Mouse (Mus musculus): ENCODE data around the gene Lpar6. TPM values are rescaled to one million over a fixed set of nuclear protein-coding genes. Genes with fewer than 3 reads are reported as not detected.

Gene Lpar6
- 17.2 and 21.6 TPM in 2 replicates for total RNA-seq (2015)
- total RNA-seq (2017): 10.3 and 14.5 TPM in 2 replicates

DNA sequence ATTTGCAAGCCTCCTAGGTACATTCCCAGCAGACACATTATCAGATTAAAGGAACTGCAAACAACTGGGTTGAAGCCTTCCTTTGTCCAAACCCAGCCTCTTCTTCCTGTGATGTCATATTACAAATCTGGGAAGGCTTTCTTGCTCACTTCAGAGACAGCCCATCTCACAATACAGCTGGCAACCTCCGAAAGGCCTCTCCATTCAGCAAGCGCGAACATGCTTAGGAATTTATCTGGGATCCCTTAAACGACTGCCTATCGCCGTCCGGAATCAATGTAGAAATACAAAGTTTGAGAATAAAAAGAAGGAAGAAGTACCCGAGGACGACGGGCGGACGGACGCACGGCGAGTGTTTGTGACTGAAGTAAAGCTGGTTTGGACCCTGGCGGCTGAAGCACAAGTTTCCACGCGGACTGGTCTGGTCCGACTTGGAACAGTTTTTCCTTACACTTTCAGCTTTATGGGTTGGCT lies at the start of gene Lpar6:
TSS of gene Lpar6 (plus strand) at position 48 of the 474 bp plus-strand sequence.
- ATAC-seq (replicated peaks; ENCODE audit: poor library complexity): peak; percentile 65

GRCm38 (mm10) chr14:73199058-73199457 lies 38.6 kb upstream of the Lpar6 start:
- ATAC-seq (replicated peaks; ENCODE audit: poor library complexity): no peak

DNA sequence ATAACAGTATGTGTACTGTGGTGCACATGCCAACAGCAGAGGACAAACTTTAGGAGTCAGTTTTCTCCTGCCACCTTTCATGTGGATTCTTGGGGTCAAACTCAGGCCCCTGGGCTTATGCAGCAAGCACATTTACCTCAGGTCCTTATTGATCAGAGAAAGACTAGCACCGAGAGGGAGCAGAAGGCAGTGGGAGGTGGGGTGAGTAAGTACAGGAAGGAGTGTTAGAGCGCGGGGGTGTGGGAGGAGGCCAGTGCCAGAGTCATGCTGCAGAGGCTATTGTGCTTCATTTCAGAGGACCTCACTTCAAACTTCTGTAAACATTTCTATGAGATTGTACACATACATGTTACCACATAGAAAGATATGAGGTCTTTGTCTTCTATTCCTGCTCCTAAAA lies 36.2 kb upstream of the Lpar6 start:
- ATAC-seq (replicated peaks; ENCODE audit: poor library complexity): no peak

DNA sequence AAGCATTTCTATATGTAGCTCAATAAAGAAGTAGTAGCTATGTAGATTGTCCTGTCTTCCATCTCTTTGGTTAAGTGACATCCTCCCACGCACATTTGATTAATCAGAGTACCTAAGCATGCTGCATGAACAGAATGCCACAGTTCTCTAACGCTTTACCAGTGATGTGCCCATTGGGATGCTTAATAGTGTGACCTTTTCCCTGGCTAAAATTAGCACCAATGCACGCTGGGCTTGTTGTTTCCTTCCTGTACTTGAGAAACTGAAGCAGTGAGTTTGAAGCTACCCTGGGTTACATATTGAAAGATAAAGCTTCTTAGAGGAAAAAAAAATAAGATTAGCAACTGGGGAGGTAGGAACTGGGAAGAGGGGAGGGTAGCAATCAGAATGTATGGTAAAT lies 33.7 kb upstream of the Lpar6 start:
- ATAC-seq (replicated peaks; ENCODE audit: poor library complexity): no peak

- peak; percentile 26; the same call in 1 of the 2 replicates for ATAC-seq (replicated peaks; ENCODE audit: poor library complexity)
These were observed 28.4 kb upstream of the Lpar6 start for GRCm38 (mm10) chr14:73209262-73209661.

- ATAC-seq (replicated peaks; ENCODE audit: poor library complexity): no peak
These were observed 27.5 kb upstream of the Lpar6 start for GRCm38 (mm10) chr14:73210196-73210595.

DNA sequence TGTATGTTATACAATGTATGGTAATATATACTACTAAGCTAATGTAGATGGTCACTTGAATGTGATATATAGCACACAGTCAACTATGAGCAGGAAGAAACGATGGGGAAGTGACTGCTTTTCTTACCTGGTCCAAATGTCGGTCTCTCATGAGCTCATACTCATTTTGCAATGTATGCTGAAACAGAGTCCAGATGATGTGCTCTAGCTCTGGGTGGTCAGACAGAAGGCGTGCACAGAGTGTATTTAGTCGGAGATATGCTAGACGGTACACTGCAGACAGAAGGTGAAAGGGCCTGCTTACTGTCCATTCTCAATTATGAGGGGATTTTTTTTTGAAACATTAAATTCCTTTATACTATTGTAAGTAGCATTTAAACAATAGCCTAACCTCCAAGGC lies 26.2 kb upstream of the Lpar6 start:
- ATAC-seq (replicated peaks; ENCODE audit: poor library complexity): no peak

- no peak for ATAC-seq (replicated peaks; ENCODE audit: poor library complexity)
These were observed 20.6 kb upstream of the Lpar6 start for GRCm38 (mm10) chr14:73217062-73217461.

DNA sequence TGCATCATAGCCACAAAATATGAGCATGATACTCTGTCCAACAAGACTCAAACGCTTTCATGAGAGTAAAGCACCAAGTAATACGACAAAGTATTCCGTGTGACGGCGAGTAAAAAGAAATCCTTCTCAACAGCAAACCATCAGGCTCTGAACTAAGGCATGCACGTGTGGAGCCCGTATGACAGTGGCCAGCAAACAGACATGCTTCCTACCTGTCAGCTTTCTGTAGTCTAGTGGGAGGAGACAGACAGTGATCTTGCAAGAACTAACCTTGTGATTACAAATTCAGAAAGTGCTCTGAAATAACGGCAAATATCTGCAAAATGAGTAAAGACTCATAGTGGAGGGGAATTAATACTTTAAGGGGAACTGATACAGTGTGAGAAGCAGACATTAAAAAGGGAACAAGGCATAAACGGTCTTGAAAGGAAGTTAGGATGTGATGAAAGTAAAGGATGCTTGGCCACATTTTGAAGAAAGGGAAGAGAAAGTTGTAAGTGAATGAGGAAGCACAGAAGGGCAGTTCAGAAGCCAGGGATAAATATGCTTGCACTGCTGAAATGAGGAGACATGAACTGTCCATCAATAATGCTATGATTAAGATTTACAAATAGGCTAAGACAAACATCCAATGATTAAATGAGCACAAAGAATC lies 15.3 kb upstream of the Lpar6 start:
- ATAC-seq (replicated peaks; ENCODE audit: poor library complexity): peak; percentile 92

- ATAC-seq (replicated peaks; ENCODE audit: poor library complexity): no peak
These were observed 11.3 kb upstream of the Lpar6 start for GRCm38 (mm10) chr14:73226346-73226745.

GRCm38 (mm10) chr14:73226849-73227248 lies 10.8 kb upstream of the Lpar6 start:
- ATAC-seq (replicated peaks; ENCODE audit: poor library complexity): no peak

DNA sequence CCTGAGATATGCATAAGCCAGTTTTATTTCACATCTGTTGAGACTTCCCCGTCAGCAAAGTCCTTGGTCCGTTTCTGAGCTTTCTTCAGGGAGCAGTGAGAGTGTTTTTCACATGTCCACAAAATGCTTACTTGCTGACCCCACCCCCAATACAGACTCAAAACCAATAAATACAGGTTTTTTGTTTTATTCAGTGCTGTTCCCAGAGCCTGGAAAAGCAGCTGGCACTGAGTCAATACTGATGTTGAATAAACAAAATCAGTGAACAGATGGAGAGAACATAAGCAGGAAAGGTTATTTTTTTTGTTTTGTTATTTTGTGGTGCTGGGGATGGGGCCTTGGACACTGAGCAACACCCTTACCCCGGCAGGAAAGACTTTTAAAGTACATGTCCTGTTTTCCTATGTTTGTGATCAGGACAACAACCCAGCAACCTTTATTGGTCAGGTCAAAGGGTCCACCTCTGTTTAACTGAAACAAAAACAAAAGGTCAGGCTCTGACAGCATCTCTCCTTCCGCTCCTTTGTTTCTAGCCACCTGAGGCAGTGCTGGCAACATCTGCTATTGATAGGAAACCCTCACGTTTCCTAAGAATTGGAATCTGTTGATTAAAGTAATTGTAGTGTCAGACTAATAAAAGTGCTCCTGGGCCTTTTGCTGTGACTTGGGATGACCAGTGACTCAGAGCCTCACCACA lies 6.3 kb upstream of the Lpar6 start:
- ATAC-seq (replicated peaks; ENCODE audit: poor library complexity): no peak

DNA sequence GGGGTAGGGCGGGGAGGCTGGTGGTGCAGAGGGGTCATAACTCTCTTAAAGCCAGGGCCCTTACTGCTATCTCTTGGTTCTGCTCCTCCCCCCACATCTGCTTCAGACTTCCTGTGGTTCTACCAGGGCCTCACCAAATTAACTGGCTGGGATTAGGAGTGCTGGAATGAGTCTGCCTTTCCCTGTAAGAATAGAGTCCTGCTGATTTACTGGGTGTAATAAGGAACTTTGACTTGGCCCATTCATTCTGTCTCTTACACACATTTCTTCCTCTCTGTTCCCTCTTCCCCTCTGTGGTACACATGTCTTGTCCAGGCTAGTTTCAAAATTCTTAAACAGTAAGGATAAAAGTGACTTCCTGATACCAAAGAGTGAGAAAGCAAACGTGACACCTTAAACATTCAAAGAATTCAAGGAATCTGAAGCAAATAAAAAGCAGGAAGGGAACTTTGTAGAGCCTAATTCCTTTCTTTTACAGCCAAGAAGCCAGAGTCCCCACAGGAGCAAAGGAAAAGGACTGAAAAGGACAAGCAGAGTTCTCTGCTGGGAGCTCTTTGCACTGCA lies 3.1 kb upstream of the Lpar6 start:
- ATAC-seq (replicated peaks; ENCODE audit: poor library complexity): peak; percentile 24

- peak; percentile 67 for ATAC-seq (replicated peaks; ENCODE audit: poor library complexity)
These were observed 979 bp downstream of the Lpar6 start for GRCm38 (mm10) chr14:73238498-73239250.

DNA sequence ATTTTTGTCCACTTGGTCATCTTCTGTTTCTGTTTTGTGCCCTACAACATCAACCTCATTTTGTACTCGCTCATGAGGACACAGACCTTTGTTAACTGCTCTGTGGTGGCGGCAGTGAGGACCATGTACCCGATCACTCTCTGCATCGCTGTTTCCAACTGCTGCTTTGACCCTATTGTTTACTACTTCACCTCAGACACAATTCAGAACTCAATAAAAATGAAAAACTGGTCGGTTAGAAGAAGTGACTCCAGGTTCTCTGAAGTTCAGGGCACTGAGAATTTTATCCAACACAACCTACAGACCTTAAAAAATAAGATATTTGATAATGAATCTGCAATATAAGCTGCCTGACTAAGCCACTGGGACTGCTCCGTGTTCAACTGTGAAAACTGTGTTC lies 1.6 kb downstream of the Lpar6 start:
- ATAC-seq (replicated peaks; ENCODE audit: poor library complexity): peak; percentile 53

DNA sequence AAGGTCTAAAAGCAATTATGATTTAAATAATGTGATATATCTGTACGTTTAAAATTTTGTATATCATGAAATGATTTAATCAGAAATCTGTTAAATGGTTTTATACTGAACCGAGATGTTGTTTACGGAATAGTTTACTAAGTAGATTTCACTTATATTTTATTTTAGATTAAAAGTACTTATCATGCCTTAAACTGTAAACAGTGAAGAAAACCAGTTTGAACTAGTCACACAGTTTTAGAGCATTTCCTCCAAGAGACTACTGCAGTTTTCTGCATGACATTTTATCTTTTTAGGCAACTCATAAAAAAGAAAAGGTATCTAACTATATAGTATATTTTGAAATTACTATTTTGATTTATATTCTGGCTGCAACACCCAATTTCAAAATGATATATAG lies 2.2 kb downstream of the Lpar6 start:
- no peak for ATAC-seq (replicated peaks; ENCODE audit: poor library complexity)

DNA sequence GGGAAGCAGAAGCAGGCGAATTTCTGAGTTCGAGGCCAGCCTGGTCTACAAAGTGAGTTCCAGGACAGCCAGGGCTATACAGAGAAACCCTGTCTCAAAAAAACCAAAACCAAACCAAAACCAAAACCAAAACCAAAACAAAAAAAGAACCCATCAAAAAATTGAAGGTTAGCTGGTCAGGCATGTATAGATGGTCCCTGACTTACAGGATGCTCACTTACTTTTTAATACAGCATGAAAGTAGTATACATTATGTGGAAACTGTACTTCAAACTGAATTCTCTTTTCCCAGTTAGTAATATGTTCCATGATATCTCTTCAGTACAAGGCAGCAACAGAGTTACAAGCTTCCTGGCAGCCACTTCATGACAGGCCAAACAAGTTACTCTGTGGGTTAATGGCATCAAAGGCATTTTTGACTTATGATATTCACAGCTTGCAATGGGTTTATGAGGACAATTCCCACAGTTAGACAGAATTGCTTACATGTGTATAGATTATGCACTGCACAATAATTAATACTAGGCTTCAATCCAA lies 6.4 kb downstream of the Lpar6 start:
- no peak for ATAC-seq (replicated peaks; ENCODE audit: poor library complexity)

GRCm38 (mm10) chr14:73250056-73250455 lies 12.4 kb downstream of the Lpar6 start:
- ATAC-seq (replicated peaks; ENCODE audit: poor library complexity): no peak

- no peak for ATAC-seq (replicated peaks; ENCODE audit: poor library complexity)
These were observed 14.6 kb downstream of the Lpar6 start for GRCm38 (mm10) chr14:73252276-73252675.

DNA sequence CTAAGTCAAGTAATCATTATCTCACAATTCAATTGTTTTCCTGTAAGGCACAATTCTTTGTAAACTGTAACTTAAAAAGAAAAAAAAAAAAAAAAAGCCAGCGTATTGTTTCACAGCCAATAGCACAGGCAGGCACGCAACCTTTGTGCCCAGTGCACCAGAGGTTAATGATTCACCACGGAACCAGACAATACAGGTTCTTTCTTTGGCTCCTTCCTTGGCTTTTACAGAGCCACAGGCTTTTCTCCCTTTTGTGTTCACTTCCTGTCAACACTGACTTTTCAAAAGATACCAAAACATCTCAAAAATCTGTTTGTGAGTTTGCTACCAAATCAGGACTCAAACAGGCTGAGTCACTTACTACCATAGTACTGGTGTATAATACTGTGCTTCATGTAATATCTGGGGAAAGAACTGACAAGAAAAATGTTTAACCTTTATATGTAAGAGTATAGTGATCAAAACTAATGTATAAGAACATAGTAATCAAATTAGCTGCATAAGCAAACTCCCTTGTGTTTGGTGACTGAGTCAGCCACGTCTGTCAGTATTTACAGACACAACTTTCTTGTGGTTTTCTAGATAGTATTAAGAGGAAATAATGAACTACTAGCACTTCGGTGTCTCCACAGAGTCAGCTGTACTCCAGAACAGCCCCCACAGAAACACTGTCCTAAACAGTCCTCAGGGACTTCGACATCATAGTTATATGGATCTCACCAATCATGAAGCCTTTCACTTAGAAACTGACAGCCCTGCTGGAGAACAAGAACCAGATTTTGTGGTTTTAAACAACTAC lies 16.0 kb downstream of the Lpar6 start:
- ATAC-seq (replicated peaks; ENCODE audit: poor library complexity): 0 out of 2 replicates have a peak, but pooled peaks have one; percentile 27

Data from megakaryocyte progenitor cell, adult 5-6 weeks (primary cell).